Mouse (Mus musculus) adrenal gland, postnatal 25 days (tissue): ENCODE data around the gene Mtg1. TPM values are rescaled to one million over a fixed set of nuclear protein-coding genes. Genes with fewer than 3 reads are reported as not detected.
"Not testable (repeated sequence)": the region's sequence is repeated elsewhere in the genome, so short reads cannot be mapped to it uniquely, and the experiment has no call there.

Experiments
- DNase-seq: peaks from one replicate; pipeline ENCODE4 v3.0.0; 2021; ENCODE audit warnings: mixed read lengths
- total RNA-seq: library from RNA; stranded (reverse); gene quantifications from 2 replicates; pipeline ENCODE4 v1.2.3, GENCODE M21; 2021

The Mtg1 gene
- total RNA-seq, 1 experiment from 2014 or later: 35.9 TPM

- no peak for DNase-seq
These were observed 9.5 kb upstream of the Mtg1 start for GRCm38 (mm10) chr7:140127911-140128310.

GRCm38 (mm10) chr7:140132184-140132583, 5.2 kb upstream of the Mtg1 start:
- DNase-seq: not testable (repeated sequence)

GRCm38 (mm10) chr7:140134033-140134432, 3.3 kb upstream of the Mtg1 start:
- DNase-seq: not testable (repeated sequence)

- DNase-seq: no peak
These were observed 2.1 kb upstream of the Mtg1 start for GRCm38 (mm10) chr7:140135106-140135770.

- DNase-seq: no peak
These were observed 602 bp downstream of the Mtg1 start for GRCm38 (mm10) chr7:140138021-140138310.

GRCm38 (mm10) chr7:140141350-140141749, 4.0 kb downstream of the Mtg1 start:
- peak; percentile 68 for DNase-seq

- DNase-seq: no peak
These were observed 7.2 kb downstream of the Mtg1 start for GRCm38 (mm10) chr7:140144550-140144949.

- DNase-seq: peak; percentile 36
These were observed 16.0 kb downstream of the Mtg1 start for GRCm38 (mm10) chr7:140153383-140153782.

GRCm38 (mm10) chr7:140153829-140154217, 16.5 kb downstream of the Mtg1 start:
- DNase-seq: no peak

- DNase-seq: no peak
These were observed 17.0 kb downstream of the Mtg1 start, which contains the start of gene Sprn for GRCm38 (mm10) chr7:140154218-140154927. Gene Sprn, minus strand, starts transcription at chr7:140154877.

- no peak for DNase-seq
These were observed 23.0 kb downstream of the Mtg1 start for GRCm38 (mm10) chr7:140160363-140160762.

GRCm38 (mm10) chr7:140164664-140165063, 27.3 kb downstream of the Mtg1 start, which contains the start of gene Olfr522:
Gene Olfr522, minus strand, starts transcription at chr7:140164764.
- DNase-seq: no peak

- no peak for DNase-seq
These were observed 30.6 kb downstream of the Mtg1 start for GRCm38 (mm10) chr7:140167950-140168349.

- no peak for DNase-seq
These were observed 32.0 kb downstream of the Mtg1 start for GRCm38 (mm10) chr7:140169386-140169785.

- DNase-seq: no peak
These were observed 33.5 kb downstream of the Mtg1 start for GRCm38 (mm10) chr7:140170863-140171262.

- DNase-seq: no peak
These were observed 35.6 kb downstream of the Mtg1 start, which contains the start of gene Olfr523 for GRCm38 (mm10) chr7:140172936-140173335. Gene Olfr523, plus strand, starts transcription at chr7:140173217.

- no peak for DNase-seq
These were observed 41.8 kb downstream of the Mtg1 start for GRCm38 (mm10) chr7:140179176-140179575.

GRCm38 (mm10) chr7:140180692-140181091, 43.3 kb downstream of the Mtg1 start:
- no peak for DNase-seq

GRCm38 (mm10) chr7:140184206-140184605, 46.8 kb downstream of the Mtg1 start:
- DNase-seq: no peak

GRCm38 (mm10) chr7:140186646-140187620, 49.6 kb downstream of the Mtg1 start:
- no peak for DNase-seq

GRCm38 (mm10) chr7:140187721-140188390, 50.5 kb downstream of the Mtg1 start:
- no peak for DNase-seq
